Mouse (Mus musculus) C2C12 (cell line): Measurements from ENCODE around the gene Col4a1.

ENCODE experiments used
- CEBPB ChIP-seq: IDR thresholded peaks from one replicate; pipeline ENCODE4 v1.6.1; 2011; ENCODE audit warnings: low read depth, mild to moderate bottlenecking, control low read depth, moderate library complexity
- CTCF ChIP-seq: IDR thresholded peaks from one replicate; pipeline ENCODE4 v1.5.1; 2011; ENCODE audit not compliant: control insufficient read depth, insufficient read depth, insufficient read length
- MAX ChIP-seq: IDR thresholded peaks from one replicate; pipeline ENCODE4 v1.6.1; 2011; ENCODE audit warnings: mild to moderate bottlenecking, control low read depth
- MYOG ChIP-seq: IDR thresholded peaks from one replicate; pipeline ENCODE4 v1.6.1; 2011; ENCODE audit not compliant: control insufficient read depth, insufficient read length; ENCODE audit errors: extremely low read depth
- USF1 ChIP-seq: IDR thresholded peaks from one replicate; pipeline ENCODE4 v1.6.1; 2011; ENCODE audit warnings: low read depth, mild to moderate bottlenecking, control low read depth, moderate library complexity

- no peak for TF ChIP-seq CTCF
- no peak for TF ChIP-seq MAX
- TF ChIP-seq CEBPB = no peak
- no peak for TF ChIP-seq MYOG
- TF ChIP-seq USF1 = peak; percentile 81
Observed at GRCm38 (mm10) chr8:11171526-11171925, 141.1 kb downstream of the Col4a1 start.
